Mouse (Mus musculus) liver, embryonic 11.5 days (tissue): ENCODE measurements at regions not wholly inside any gene's neighbourhood (a gene's known extent, or its start where the extent isn't known, plus 50 kb on each side); places are given as distances from the start of the nearest gene placed in this dataset.

Source experiments
- ATAC-seq: fragments of 200-750 bp; cut with Nextera tagmentation; replicated peaks from 2 replicates; pipeline ENCODE4 v1.8.0; 2017; ENCODE audit warnings: moderate number of reproducible peaks, mild to moderate bottlenecking, moderate TSS enrichment, moderate library complexity; ENCODE audit not compliant: low FRiP score
- DNase-seq: peaks from one replicate; pipeline ENCODE4 v3.0.0-alpha.2; 2017; ENCODE audit warnings: low spot score
- H3K27ac ChIP-seq: fragments of 300-500 bp; sonication (generic); 2 replicates; pipeline ENCODE4 v1.5.1; 2014; ENCODE audit warnings: mild to moderate bottlenecking, low read depth, low read length, control low read depth
- H3K27me3 ChIP-seq: fragments of 300-500 bp; sonication (generic); replicated peaks from 2 replicates; pipeline ENCODE4 v1.6.1; 2014; ENCODE audit warnings: low read length, mixed read lengths; ENCODE audit not compliant: control insufficient read depth, insufficient read depth
- H3K36me3 ChIP-seq: fragments of 300-500 bp; sonication (generic); 2 replicates; pipeline ENCODE4 v1.6.1; 2014; ENCODE audit warnings: mild to moderate bottlenecking, low read length, moderate library complexity, mixed read lengths; ENCODE audit not compliant: control insufficient read depth, insufficient read depth
- H3K4me1 ChIP-seq: fragments of 300-500 bp; sonication (generic); replicated peaks from 2 replicates; pipeline ENCODE4 v1.6.1; 2014; ENCODE audit warnings: low read length, mixed read lengths; ENCODE audit not compliant: control insufficient read depth, insufficient read depth
- H3K4me2 ChIP-seq: fragments of 300-500 bp; sonication (generic); 2 replicates; pipeline ENCODE4 v1.6.1; 2014; ENCODE audit warnings: mild to moderate bottlenecking, control low read depth, moderate library complexity
- H3K4me3 ChIP-seq: fragments of 300-500 bp; sonication (generic); 2 replicates; pipeline ENCODE4 v1.5.1; 2014; ENCODE audit warnings: low read depth, low read length, control low read depth
- H3K9ac ChIP-seq: fragments of 300-500 bp; sonication (generic); 2 replicates; pipeline ENCODE4 v1.6.1; 2014; ENCODE audit warnings: low read depth, low read length, control low read depth
- H3K9me3 ChIP-seq: fragments of 300-500 bp; sonication (generic); 2 replicates; pipeline ENCODE4 v1.6.1; 2016; ENCODE audit warnings: low read length, inconsistent platforms, mixed read lengths; ENCODE audit not compliant: control insufficient read depth
- WGBS: fragments of 180-500 bp; shearing (Covaris S2); extraction: QIAGEN DNeasy Blood & Tissue Kit; methylation state at CpG from one replicate; pipeline ENCODE4 v1.1.7; 2014; 5-methylcytosine and 5-hydroxymethylcytosine counted together

- DNase-seq (no peak), ATAC-seq (no peak)
- 50% methylated on average over 5 of the region's 5 CpGs for WGBS
- no peaks in the 10 kb centered on the region for H3K9me3 ChIP-seq
- H3K36me3 ChIP-seq = no peaks in the 10 kb centered on the region
- H3K27ac ChIP-seq = peak overlapping the region; percentile 95
- peak overlapping the region; percentile 67 for H3K9ac ChIP-seq
- no peaks in the 10 kb centered on the region for H3K27me3 ChIP-seq
- peak overlapping the region; percentile 55 for H3K4me2 ChIP-seq
- no peak overlapping the region for H3K4me3 ChIP-seq
- H3K4me1 ChIP-seq = peaks cover 33% of the 10 kb centered on the region
These were observed 51.7 kb upstream of the Asb17 start for GRCm38 (mm10) chr3:153792364-153792703.
